In genomic region chr1:78819592-78819991, GRCm38 (mm10) we compare ENCODE assay signal across 9 mouse cellular contexts. TPM values are rescaled to one million over a fixed set of nuclear protein-coding genes. Genes with fewer than 3 reads are reported as not detected.
DNase-seq lines count a peak whose midpoint lies in the region; ATAC-seq and TF ChIP-seq lines count a peak whose summit lies in the region.
"Had no signal": no experiment of that assay in that cellular context is flagged by ENCODE, and none has a peak within 500 bp of the region (broad histone marks: within the 10 kb centered on the region; RNA-seq: fewer than 3 reads in every experiment).

No protein-coding gene starts in this region.

- TF ChIP-seq CTCF in hindbrain, postnatal 0 days (IDR thresholded peaks at IDR 0.05; ENCODE audit: low read depth): no peak

- no peaks in the 10 kb centered on the region for H3K36me3 ChIP-seq in hindbrain, postnatal 0 days (ENCODE audit: insufficient read depth, low read length)

- H3K27ac ChIP-seq in hindbrain, postnatal 0 days: peak overlapping the region; percentile 2; the same call in 1 of the 2 replicates

- no peak overlapping the region for H3K4me2 ChIP-seq in hindbrain, postnatal 0 days (ENCODE audit: low read depth, low read length)

- no peak overlapping the region for H3K4me3 ChIP-seq in hindbrain, postnatal 0 days (ENCODE audit: low read length)

- no peaks in the 10 kb centered on the region for H3K9me3 ChIP-seq in hindbrain, postnatal 0 days (ENCODE audit: low read length)

- WGBS in hindbrain, postnatal 0 days: 29% methylated on average over 7 of the region's 7 CpGs

- DNase-seq in adrenal gland, postnatal 14 days: peak; percentile 68
- DNase-seq in adrenal gland, adult 8-10 months: no peak
- peak; percentile 11 for DNase-seq in retina, postnatal 1 day
- no peak for DNase-seq in retina, embryonic 14.5 days (ENCODE audit: low spot score)
- peak; percentile 83 for DNase-seq in hindbrain, postnatal 0 days (ENCODE audit: low spot score)
- DNase-seq in skeletal muscle tissue, adult 2 months (ENCODE audit: low read depth, low spot score): peak; percentile 75
- DNase-seq in frontal cortex, postnatal 36 days (ENCODE audit: low spot score in 2 of 2): no peak
- DNase-seq in thymus, postnatal 14 days: no peak

- peaks cover 10% of the 10 kb centered on the region; the same call in 1 of the 2 replicates for H3K4me1 ChIP-seq in hindbrain, postnatal 0 days (ENCODE audit: insufficient read depth, low read length)

- no peak overlapping the region for H3K9ac ChIP-seq in hindbrain, postnatal 0 days (replicated peaks; ENCODE audit: low read length)

- no peaks in the 10 kb centered on the region for H3K27me3 ChIP-seq in hindbrain, postnatal 0 days (ENCODE audit: insufficient read depth, low read length)

- peak; percentile 63 for ATAC-seq in hindbrain, postnatal 0 days

RNA-seq across cellular contexts. Expression of gene Kcne4, which starts 3.0 kb away (rescaled TPM):
- 6.5 and 8.2 TPM in 2 replicates for total RNA-seq in adrenal gland, postnatal 14 days (2021)
- 1 to 10 TPM; 6.7 to 9.8 (median 8.4) TPM for total RNA-seq in adrenal gland, adult 8-10 months (2022)
- total RNA-seq in hindbrain, postnatal 0 days (2014; rRNA removed): 0.79 and 2.0 TPM in 2 replicates
- 1.5 and 1.7 TPM in 2 replicates for polyA plus RNA-seq in hindbrain, postnatal 0 days (2015; fragmentation: Nextera tagmentation; extraction: Ambion mirVana)
- total RNA-seq: common myeloid progenitor, adult 5-6 weeks had no signal

Comparison
In these comparisons a context has a peak if more than half of its experiments do, and no peak if none do; other contexts are left out.
1. DNase-seq: peak in adrenal gland, postnatal 14 days (single experiment), retina, postnatal 1 day (single experiment), hindbrain, postnatal 0 days (single experiment) and skeletal muscle tissue, adult 2 months (single experiment); none in adrenal gland, adult 8-10 months (single experiment), retina, embryonic 14.5 days (single experiment), frontal cortex, postnatal 36 days (0 of 2) and thymus, postnatal 14 days (single experiment).